Mouse (Mus musculus): ENCODE measurements around the gene Clcnkb.

Clcnkb gene

DNA sequence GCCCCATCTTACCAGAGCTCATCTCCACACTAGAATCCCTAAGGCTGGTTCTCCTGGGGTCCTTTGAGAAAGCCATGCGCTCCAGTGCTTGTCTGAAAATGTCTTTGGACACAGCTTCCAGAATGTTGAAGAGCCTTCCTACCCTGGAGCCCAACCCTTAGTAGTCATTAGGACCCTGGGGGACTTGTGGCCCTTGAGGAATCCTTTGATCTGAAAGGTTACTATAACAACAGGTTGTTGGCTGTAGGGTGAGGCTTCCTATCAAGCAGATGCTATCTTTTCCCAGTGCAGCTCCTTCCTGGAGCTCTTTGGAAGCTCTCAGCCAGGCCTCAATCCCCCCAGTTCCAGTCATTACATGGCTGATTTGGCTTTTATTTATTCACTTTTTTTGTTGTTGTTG is 20.2 kb upstream of the Clcnkb start, which contains the start of gene Srarp:
Gene Srarp (minus strand): TSS at position 132 of the 400 bp plus-strand sequence.
- DNase-seq (ENCODE audit: low spot score in 2 of 2): no peak

DNA sequence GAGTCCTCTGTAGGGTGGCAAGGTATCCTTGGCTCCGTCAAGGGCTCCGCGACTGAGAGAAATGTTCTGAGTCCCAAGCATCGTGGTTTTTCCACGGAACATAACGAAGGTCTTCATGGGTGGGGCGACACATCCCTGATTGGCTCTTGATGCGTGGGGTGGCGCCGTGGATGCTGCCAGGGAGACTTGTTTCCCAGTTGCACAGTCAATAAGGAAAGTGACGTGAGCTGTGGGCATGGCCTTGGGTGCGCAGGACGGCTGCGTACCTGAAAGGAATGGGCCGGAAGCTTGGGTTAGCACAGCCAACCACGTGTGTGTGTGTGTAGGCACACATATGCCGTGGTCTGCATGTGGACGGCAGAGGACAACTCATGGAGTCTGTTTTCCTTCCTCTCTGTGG is 17.4 kb upstream of the Clcnkb start:
- no peak for DNase-seq (ENCODE audit: low spot score in 2 of 2)

DNA sequence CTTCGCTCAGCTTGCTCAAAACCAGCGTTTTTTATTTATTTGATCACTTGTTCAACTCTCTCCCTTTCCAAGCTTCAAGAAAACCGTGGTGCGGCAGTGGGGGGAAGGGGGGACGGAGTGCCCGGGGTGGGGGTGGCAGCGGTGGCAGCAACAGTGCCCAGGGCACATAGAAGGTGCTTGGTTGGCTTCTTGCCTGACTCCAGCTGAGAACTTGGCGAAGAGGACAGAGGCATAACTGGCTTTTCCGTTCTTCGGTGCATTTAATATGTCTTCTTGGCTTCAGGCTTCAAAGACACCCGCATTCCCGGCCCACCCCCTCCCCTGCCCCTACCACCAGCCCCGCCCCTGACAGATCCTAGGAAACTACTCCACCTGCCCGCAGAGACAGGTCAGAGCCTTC is 16.9 kb upstream of the Clcnkb start:
- DNase-seq (ENCODE audit: low spot score in 2 of 2): no peak

DNA sequence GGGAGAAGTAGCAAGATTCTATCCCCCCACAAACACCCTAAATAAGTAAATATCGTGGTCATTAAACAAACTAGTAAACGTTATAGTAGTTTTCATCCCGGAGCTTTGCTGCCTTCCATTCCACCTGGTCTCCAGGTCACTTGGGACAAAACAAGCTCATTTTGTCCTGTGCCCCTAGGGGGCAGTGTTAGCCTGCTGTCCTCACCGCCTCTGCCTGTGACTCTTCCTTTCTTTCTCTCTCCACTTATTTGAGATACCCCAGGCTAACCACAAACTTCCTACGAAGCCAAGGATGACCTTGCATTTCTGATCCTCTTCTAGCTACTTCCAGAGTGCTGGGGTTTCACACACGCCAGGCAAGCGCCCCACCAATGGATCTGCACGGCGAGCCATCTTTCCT is 15.2 kb upstream of the Clcnkb start:
- peak; percentile 68 to 74 for DNase-seq (ENCODE audit: low spot score in 2 of 2)

GRCm38 (mm10) chr4:141429847-141430246 is 14.0 kb upstream of the Clcnkb start:
- DNase-seq (ENCODE audit: low spot score in 2 of 2): no peak

GRCm38 (mm10) chr4:141429381-141429780 is 13.6 kb upstream of the Clcnkb start:
- DNase-seq (ENCODE audit: low spot score in 2 of 2): no peak

DNA sequence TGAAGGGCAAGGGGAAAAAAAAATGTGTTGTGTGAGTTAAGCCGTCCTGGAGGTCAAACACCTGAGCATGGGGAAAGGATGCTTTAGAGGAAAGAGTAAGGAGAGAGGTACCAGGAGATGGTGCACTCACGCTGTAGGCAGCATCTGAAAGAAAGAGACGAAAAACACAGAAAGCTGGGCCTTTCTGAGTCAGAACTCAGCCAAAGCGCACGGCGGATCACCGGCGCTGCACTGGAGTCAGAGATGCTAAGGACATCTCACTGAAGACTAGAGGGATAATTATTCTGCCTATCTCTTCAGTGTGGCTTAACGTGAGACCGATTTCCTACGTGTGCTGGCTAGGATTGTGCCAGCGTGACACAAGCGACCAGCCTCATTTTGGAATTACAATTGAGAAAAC is 12.1 kb upstream of the Clcnkb start:
- no peak for DNase-seq (ENCODE audit: low spot score in 2 of 2)

- no peak for DNase-seq (ENCODE audit: low spot score in 2 of 2)
Measured at GRCm38 (mm10) chr4:141426796-141427745, 11.3 kb upstream of the Clcnkb start.

DNA sequence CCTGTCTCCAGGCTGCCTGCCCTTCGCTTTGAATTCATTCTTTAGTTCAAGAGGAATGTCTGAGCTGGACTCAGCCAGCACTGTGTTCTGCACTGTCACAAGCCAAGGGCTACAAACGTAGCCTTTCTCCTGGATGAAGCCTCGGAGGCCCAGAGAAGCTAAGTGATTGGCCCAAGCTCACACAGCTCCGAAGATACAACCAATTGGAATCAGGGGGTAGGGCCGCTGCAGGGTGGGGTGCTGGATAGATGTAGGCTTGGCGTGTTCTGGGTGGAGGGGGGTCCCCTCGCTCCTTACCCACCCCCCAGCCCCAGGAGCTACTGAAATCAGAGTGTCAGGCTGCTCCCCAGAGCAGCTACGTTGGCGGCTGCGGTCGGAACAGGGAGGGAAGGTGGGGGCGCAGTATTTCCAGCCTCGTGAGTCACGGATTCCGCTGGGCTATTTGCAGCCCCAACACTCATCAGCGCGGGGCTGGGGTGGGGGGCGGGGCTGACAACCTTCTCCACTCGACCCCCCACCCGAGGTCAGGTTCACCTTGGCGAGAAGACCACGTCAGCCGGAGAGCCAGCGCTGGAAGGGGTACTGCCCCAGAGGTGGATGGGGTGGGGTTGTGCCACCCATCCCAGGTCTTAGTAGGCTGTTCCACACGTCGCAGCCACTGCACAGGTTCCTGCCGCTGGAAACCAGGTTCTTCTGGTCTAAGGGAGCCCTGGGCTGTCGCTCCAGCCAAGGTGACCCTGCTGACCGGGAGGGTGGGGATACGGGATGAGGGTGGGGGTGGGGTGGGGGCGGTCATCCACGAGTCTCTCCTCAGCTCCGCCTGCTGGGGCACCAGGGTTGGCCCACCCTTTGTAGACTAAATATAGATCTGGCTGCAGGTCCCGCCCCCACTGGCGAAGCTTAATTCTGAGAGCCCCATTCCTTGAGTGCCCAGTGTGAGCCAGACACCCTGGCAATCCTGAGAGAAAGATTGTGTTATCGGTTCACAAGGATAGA is 10.0 kb upstream of the Clcnkb start:
- DNase-seq (ENCODE audit: low spot score in 2 of 2): no peak

DNA sequence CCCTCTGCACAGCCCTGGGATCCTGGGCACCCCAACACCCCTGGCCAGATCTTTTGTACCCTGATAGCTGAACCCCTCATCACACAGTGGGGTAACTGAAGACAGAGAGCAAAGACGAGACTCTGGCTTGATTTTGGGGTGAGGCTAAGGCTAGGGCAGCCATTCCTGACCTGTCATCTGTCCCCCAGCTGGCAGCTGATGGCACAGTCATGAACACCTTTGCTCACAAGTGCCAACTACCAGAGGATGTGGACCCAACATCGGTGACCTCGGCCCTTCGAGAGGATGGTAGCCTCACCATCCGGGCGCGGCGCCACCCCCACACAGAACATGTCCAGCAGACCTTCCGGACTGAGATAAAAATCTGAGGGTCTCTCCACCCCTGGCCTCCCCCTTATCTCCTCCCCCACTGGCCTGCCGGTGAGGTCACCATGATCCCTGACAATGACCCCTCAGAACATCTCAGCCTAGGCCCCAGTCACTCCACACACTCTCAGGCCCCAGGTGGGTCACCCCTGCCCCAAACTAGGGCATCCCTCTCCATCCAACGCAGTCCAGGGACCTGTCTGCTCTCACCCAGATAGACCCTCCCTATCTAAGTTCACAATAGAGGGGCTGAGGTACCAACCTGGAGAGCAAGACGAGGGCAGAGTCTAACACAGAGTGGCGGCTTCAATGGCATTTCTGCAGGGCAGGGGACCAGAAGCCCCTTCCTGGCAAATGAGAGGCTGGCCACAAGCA is 8.0 kb upstream of the Clcnkb start:
- DNase-seq (ENCODE audit: low spot score in 2 of 2): no peak

- no peak for DNase-seq (ENCODE audit: low spot score in 2 of 2)
Measured at GRCm38 (mm10) chr4:141423288-141423687, 7.5 kb upstream of the Clcnkb start.

DNA sequence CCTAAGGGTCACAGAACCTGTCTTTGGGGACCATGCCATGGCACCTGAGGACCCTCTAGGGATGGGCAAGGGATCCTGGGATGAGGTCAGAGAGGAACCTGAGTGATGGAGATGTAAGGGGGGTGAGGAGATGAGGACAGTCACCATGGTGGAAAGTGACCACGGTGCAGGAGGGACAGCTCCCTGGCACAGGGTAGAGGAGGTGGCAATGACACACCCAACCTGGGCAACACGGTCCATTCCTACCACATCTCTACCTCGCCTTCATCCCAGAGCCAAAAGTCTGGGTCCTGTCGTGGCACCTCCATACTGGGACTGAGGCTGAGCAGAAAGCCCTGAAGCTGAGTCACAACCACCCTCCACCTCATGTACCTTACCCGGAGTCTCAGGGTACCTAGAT is 7.0 kb upstream of the Clcnkb start:
- DNase-seq (ENCODE audit: low spot score in 2 of 2): no peak

GRCm38 (mm10) chr4:141421423-141421822 is 5.6 kb upstream of the Clcnkb start:
- peak in 1 of 2 experiments; percentile 58 for DNase-seq (ENCODE audit: low spot score in 2 of 2)

DNA sequence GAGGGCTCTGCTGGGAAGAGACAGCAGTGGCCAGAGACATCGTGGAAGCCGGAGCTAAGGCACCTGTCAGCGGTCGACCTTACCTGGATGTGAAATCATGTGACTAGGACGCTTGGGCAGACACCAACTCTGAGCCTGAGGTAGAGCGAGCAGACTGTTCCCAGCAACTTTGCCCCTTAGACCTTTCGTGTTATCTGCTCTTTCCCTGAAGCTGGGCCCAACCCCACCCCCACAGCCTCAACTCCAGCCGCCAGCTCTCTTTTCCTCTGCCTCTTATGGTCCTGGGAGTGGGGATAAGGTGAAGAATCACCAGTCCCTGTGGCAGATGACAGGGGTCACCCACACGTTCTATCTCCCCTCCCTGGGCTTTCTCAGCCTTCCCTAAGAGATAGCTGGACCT is 5.1 kb upstream of the Clcnkb start:
- DNase-seq (ENCODE audit: low spot score in 2 of 2): no peak

GRCm38 (mm10) chr4:141420192-141420829 is 4.5 kb upstream of the Clcnkb start, which contains the start of gene Hspb7:
Hspb7 (plus strand) TSS chr4:141420779.
- no peak for DNase-seq (ENCODE audit: low spot score in 2 of 2)

- no peak for DNase-seq (ENCODE audit: low spot score in 2 of 2)
Measured at GRCm38 (mm10) chr4:141419398-141420191, 3.8 kb upstream of the Clcnkb start.

- DNase-seq (ENCODE audit: low spot score in 2 of 2): no peak
Measured at GRCm38 (mm10) chr4:141411430-141411992, 4.3 kb downstream of the Clcnkb start.

GRCm38 (mm10) chr4:141408577-141408976 is 7.2 kb downstream of the Clcnkb start:
- no peak for DNase-seq (ENCODE audit: low spot score in 2 of 2)

GRCm38 (mm10) chr4:141406516-141407299 is 9.1 kb downstream of the Clcnkb start:
- DNase-seq (ENCODE audit: low spot score in 2 of 2): peak in 1 of 2 experiments; percentile 47

All from urinary bladder, postnatal 36 days (tissue).